Mouse (Mus musculus) layer of hippocampus, adult 2 months (tissue): ENCODE data around the gene Gm10645. TPM values are rescaled to one million over a fixed set of nuclear protein-coding genes. Genes with fewer than 3 reads are reported as not detected.

Experiments
- DNase-seq, 2 experiments: peaks; one replicate each; pipeline ENCODE4 v3.0.0; 2022; ENCODE audit warnings: low spot score in 2 of 2
- H3K27ac ChIP-seq: fragments of 200-600 bp; 2 replicates; pipeline ENCODE4 v1.8.1; 2022
- H3K4me3 ChIP-seq: fragments of 200-600 bp; 2 replicates; pipeline ENCODE4 v1.8.1; 2022; ENCODE audit warnings: mild to moderate bottlenecking
- CTCF ChIP-seq: fragments of 200-600 bp; conservative IDR thresholded peaks from 2 replicates; pipeline ENCODE4 v1.8.1; 2022; ENCODE audit warnings: antibody characterized with exemption, mild to moderate bottlenecking, moderate library complexity
- total RNA-seq, 2 experiments: library from RNA; stranded (reverse); gene quantifications; 2 replicates each; pipeline ENCODE4 v1.2.3; 2021

Gene Gm10645
- total RNA-seq, 2 experiments from 2014 or later, result 1.1 to 1.4 TPM

GRCm38 (mm10) chr8:83182784-83183183, 16.8 kb upstream of the Gm10645 start:
- Histone ChIP-seq H3K27ac (no peak overlapping the region), H3K4me3 (no peak overlapping the region)
- no peak for TF ChIP-seq CTCF
- no peak for DNase-seq

DNA sequence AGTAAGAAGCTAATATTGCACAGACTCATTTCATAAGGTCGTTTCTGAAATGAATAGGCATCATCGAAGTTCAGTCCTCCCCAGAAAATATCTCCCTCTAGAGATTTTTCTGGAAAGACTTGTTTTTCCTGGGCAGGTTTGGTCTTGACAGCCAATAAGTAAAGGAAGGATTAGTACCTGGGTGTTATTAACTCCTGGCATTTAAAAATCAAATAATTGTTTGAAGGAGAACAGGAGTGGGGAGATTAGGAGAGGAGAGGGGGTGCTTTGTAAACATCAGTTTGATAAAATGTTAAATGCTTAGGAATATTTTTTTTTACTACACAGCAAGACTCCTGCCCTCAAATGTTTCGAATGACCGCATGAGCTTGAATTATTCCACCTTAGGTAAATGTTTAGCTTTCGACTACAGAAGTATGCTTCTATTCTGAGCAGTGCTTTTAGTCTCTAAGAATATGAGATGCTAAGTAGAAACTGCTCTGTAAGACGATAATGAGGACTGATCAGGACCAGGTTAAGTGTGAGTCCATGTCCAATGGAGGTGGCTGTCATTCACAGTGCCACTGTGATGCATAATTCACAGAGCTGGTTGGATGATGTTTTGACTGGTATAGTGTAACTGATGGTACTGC, 16.0 kb upstream of the Gm10645 start:
- no peak for DNase-seq
- no peak for TF ChIP-seq CTCF
- no peak overlapping the region for H3K4me3 ChIP-seq
- H3K27ac ChIP-seq, result no peak overlapping the region

DNA sequence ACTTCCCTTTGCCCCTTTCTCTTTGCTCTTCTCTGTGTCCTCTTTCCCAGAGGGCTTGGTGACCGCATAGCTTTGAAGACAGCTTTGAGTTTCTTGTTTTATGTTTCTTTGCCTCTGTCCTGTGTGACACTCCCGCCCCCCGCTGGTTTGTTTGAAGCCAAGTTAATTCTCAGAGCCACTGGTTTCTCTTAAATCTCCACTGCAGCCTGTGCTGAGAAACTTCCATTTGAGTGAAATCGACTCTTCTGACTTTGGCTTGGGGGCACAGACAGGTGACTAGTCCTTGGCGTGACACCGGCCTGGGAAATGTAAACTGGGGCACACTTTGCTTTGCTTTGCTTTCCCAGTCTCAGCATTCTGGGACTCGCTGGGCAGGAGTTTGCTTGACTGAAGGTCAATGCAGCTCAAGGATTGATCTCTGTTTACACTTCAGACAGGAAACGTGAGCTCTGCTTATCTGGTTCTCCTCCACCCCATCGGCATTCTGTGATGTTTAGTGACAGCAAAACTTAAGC, 12.3 kb upstream of the Gm10645 start:
- Histone ChIP-seq H3K27ac (no peak overlapping the region), H3K4me3 (no peak overlapping the region)
- no peak for DNase-seq
- TF ChIP-seq CTCF, result peak; percentile 37

GRCm38 (mm10) chr8:83177317-83178195, 11.6 kb upstream of the Gm10645 start:
- TF ChIP-seq CTCF, result no peak
- no peak for DNase-seq
- H3K27ac ChIP-seq, result no peak overlapping the region
- no peak overlapping the region for H3K4me3 ChIP-seq

GRCm38 (mm10) chr8:83176785-83177184, 10.8 kb upstream of the Gm10645 start:
- H3K4me3 ChIP-seq, result no peak overlapping the region
- no peak for TF ChIP-seq CTCF
- DNase-seq, result no peak

DNA sequence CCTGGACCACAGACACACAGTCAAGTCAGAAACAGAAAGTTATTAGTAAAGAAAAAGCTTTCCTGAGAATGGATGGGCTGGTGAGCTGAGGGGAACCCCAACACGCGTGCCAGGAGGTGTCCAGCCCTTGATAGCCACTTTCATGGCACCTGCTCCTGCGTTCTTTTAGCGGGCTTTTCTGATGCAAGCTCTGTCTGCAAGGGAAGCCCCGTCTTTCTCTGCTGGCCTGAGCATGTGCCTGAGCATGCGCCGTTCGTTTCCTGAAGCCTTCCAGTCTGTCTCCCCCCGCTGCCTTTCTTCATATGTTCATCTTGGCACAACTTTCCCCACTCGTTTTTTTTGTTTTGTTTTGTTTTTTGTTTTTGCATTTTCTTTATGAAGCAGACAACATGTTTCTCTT, 9.7 kb upstream of the Gm10645 start:
- Histone ChIP-seq H3K4me3 (peak overlapping the region; percentile 41), H3K27ac (peak overlapping the region; percentile 64; the same call in 1 of the 2 replicates)
- peak; percentile 19 to 47 for DNase-seq
- TF ChIP-seq CTCF, result no peak

More at GRCm38 (mm10) chr8:83176785-83177184, 10.8 kb upstream of the Gm10645 start:
- H3K27ac ChIP-seq, result no peak overlapping the region

DNA sequence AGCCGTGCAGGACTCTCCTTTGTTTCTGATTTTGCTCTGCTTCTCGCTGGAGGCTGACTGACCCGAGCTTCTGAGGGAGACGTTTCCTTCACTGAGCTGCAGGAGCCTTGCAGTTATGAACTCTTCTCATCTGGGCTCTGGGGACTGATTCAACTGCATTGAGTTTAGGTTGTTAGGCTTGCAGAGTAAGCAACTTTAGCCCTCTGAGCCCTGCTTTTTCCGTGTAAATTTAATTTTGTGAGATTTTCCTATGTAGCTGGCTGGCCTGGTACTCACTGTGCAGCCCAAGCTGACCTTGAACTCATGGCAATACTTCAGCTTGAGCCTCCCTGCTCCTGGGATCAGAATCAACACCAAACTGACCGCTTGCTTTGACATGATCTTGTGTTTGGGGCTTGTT, 4.9 kb upstream of the Gm10645 start:
- no peak for TF ChIP-seq CTCF
- no peak overlapping the region for H3K27ac ChIP-seq
- no peak for DNase-seq
- no peak overlapping the region for H3K4me3 ChIP-seq

GRCm38 (mm10) chr8:83169709-83170108, 3.7 kb upstream of the Gm10645 start:
- peak; percentile 81 for TF ChIP-seq CTCF
- Histone ChIP-seq H3K4me3 (no peak overlapping the region), H3K27ac (no peak overlapping the region)
- no peak for DNase-seq

- no peak for DNase-seq
- TF ChIP-seq CTCF, result no peak
- Histone ChIP-seq H3K27ac (no peak overlapping the region), H3K4me3 (no peak overlapping the region)
Measured at GRCm38 (mm10) chr8:83169127-83169526, 3.2 kb upstream of the Gm10645 start.

- DNase-seq, result no peak
- no peak for TF ChIP-seq CTCF
- peak overlapping the region; percentile 93; the same call in 1 of the 2 replicates for H3K4me3 ChIP-seq
- H3K27ac ChIP-seq, result no peak overlapping the region
Measured at GRCm38 (mm10) chr8:83167932-83168331, 2.0 kb upstream of the Gm10645 start.

DNA sequence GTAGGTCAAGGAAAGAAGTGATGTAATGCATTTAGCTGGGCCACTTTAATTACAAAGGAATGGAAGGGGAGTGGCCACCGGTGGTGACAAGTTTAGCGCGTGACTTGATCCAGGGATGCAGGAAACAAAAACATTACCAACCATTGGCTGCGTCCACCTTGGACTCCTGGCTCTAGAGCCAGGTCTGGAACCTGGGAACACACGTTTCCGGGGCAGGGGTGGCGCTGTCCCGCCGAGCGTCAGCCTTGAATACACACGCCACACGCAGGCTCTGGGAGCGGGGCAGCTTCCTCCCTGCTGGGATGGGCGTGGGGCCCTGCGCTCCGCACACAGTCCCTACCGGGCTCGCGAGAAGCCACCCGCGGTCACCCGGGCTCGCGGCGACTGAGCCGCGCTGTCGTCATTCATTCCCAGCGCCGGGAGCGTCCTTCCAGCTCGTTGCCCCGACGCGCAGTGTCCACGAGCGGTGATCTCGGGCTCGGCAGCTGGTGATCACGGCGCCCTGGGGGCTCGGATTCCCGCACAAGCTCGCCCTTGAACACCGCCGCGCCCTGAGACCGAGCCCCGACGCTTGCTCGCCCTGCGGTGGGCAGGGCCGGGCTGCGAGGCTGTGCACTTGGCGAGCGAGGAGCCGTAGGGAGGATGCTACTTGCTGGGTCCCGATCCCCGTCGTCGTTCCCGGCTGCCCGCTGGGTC, 587 bp downstream of the Gm10645 start, which contains the start of gene Tbc1d9:
TSS of gene Tbc1d9 (plus strand) at position 118 of the 696 bp plus-strand sequence.
- peak; percentile 67 to 68 for DNase-seq
- TF ChIP-seq CTCF, result peak; percentile 56
- peak within 1 kb of the TSS; percentile 93 for H3K4me3 ChIP-seq
- H3K27ac ChIP-seq, result peak within 1 kb of the TSS; percentile 93

DNA sequence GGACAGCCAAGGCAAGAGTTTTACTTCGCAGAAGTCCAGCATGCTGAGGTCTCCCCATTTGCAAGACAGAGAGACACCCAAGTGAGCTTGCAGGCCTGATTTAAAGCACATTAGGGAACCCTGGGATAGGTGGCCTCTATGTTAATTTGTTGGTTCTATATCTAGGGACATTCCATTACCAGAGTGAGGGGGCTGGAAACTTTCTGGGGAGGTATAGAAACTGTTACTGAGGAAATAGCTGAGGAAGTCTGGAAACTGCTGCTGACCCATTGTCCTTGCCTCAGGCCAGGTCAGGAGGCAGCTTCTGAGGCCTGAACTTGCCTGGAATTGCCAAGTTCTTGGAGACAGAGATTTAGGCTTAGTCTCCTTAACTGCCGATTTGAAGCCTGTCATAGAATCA, 5.4 kb downstream of the Gm10645 start:
- no peak overlapping the region for H3K4me3 ChIP-seq
- no peak for DNase-seq
- no peak overlapping the region for H3K27ac ChIP-seq
- no peak for TF ChIP-seq CTCF

GRCm38 (mm10) chr8:83159615-83160014, 6.4 kb downstream of the Gm10645 start:
- Histone ChIP-seq H3K4me3 (no peak overlapping the region), H3K27ac (no peak overlapping the region)
- no peak for DNase-seq
- TF ChIP-seq CTCF, result no peak
